Mouse (Mus musculus): ENCODE results near the gene Znhit6.

DNA sequence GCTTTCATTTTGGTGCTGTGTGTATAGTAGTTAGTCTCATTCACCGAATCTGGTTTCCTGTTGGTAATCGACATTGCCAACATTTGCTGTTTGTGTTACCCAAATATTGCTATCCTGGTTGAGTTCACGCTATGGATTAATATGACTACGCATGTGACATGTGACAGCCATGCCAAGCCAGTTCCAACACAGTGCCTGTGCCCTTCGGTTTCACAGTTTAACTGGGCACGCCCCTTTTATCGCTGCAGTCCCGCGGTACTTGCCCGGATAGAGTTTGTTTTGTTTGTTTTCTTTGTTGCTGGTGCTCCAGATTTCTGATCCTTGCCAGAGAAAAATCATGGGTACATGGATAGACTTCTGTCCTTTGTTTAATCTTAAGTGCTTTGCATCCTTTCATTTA is 19.8 kb upstream of the Znhit6 start:
- no peak for TF ChIP-seq CTCF (IDR thresholded peaks at IDR 0.05; ENCODE audit: low read depth)
- TF ChIP-seq EP300 (IDR thresholded peaks at IDR 0.05; ENCODE audit: low read depth) = no peak

Measured in liver, embryonic 14.5 days (tissue).